Mouse (Mus musculus) lung, postnatal 25 days (tissue): ENCODE data around the gene Bmp7.

Source experiments
- DNase-seq: peaks from one replicate; pipeline ENCODE4 v3.0.0; 2022; ENCODE audit warnings: low spot score

The Bmp7 gene

DNA sequence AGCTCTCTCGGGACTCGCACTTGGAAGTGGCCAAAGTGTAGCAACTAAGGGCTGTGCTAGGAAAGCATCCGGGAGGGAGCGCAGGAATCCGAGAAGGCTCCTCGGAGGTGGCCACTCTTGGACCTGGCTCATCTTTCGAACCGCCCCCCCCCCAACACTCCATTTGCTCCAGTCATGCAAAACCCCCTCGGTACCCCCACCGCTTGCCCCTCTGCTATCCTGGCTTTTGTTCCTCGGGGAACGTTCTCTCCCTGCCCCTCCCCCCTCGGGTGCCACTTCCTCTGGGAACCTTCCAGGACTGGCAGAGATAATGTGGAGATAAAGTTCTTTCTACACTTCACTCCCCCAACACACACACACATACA, 660 bp upstream of the Bmp7 start:
- DNase-seq = no peak

DNA sequence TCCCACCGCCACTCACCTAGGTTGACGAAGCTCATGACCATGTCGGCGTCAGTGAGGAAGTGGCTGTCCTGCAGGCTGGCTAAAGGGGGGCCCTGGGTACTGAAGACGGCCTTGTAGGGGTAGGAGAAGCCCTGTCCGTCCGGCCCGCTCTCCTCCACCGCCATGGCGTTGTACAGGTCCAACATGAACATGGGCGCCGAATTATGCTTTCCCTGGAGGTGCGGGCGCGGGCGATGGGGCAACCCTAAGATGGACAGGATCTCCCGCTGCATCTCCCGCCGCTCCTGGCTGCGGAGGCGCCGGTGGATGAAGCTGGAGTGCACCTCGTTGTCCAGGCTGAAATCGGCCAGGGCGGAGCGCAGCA, 500 bp downstream of the Bmp7 start:
- DNase-seq = no peak

DNA sequence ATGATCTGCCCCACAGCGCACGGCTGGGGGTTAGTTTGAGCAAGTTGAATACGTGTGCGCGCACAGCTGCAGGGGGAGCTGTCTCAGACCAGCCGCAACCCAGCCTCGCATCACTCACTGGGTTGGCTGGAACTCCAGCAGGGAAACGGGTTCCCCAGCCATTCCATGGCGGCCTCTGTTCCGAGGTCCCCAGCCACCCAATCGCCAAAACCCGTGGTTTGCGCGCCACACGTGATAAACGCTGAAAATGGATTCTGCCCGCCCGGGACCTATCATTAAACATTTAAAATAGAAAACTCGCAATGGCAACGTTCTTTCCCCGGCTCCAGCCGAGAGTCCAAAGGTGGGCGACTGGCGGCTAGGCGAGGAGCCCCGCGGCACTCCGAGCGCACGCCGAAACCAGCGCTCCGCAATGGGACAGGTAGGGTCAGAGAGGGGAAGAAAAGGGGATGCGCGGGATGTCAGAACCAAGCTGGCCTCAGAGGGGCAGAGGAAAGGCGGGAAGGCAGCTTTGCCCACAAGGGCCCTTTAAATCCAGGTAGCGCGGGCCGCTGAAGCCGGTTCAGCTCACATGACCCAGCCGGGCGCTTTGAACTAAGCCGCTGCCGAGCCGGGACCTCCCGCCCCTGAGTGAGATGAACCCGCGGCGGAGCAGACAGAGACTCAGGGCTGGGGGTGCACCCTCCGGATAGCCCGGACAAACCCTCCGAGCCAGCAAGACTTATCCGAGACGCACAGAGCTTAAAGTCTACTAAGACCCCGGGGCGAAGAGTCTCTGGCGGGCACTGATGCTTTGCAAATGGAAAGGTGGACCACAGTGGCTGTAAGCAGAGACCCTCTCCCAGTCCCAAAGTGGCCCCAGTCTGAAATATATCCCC, 1.1 kb downstream of the Bmp7 start:
- no peak for DNase-seq

DNA sequence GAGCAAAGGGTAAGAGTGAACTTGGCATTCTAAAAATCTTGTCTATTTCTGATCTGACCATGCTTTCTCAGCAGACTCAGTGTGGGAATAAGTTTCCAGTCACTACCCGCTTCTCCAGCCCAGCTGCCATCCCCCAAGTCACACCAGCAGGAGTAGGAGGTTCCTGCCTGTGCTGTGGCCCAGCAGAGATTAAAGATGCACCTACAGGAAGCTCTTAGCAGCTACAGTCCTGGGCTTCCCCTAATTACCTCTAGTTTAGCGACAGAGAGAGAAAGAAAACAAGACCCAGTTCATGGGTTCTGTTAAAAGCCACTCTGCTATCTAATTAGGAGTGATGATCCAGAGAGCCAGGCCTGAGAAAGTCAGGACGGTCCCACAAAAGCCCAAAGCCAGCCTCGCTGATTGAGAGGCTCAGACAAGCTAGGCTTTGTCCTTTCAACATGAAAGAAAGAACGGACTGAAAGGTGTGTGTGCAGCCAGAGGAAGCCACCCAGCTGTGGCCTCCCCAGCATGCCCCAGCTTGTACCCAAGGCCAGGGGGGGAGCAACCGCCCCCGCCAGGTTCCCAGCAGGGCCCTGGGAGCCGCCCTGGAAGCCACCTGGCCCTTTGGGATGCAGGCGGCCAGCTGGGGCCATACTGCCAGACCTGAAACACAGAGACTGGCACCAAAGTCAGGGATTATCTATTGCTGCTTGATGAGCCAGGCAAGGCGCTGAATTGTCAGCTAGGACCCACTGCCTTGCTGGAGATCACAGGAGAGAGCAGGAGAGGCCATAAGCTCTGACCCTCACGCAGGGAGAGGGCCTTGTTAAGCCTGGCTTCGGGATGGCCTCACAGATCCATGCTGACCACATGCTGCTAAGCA, 2.6 kb downstream of the Bmp7 start:
- no peak for DNase-seq

DNA sequence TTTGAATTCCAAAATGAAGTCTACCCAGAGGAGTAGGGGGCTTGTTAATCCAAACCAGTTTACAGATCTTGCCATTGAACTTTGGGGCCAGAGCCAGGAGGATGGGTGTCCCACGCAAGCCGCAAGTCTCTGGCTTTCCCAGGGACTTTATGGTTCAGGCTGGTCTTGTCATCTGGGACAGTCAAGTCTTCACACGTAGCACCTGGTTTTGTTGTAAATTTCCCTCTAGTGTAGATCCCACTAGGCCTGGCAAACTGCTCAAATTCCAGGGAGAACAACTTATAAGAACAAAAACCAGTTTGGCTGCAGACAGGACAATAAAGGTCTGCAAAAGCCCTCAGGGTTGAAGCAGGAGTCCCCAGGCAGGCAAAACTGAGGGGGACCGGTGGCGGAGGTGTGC, 3.3 kb downstream of the Bmp7 start:
- no peak for DNase-seq

DNA sequence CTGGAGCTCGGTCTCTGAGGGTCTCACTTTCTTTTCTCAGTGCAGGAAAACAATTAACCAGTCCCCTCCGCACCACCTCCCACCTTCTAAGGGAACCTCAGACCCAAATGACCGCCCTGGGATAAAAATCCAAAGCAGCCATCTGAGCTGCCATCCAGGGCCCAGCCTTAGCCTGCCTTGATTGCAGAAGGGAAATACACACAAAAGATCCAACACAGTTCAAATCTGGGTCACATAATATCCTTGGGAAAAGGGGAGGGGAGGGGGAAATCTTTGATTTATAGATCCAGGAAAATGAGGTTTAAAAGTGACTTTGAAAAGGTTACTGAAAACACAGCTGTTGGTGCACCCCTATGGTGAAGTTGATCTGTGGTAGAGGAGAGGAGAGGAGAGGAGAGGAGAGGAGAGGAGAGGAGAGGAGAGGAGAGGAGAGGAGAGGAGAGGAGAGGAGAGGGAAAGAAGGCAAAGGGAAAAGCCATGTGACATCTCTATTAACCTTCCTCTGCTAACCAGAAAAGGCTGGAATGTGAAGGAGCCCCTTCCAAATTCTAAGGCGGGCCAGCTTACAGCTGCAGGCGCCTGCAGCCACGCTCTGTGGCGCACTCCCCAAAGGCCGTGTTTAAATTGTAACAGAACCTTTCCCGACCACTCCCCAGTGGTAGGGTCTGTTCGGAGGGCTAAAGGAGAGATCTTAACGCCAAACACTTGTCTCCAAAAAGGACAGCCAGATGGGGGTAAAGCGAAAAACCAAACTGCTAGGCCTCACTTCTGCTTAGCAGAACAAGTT, 4.2 kb downstream of the Bmp7 start:
- no peak for DNase-seq

DNA sequence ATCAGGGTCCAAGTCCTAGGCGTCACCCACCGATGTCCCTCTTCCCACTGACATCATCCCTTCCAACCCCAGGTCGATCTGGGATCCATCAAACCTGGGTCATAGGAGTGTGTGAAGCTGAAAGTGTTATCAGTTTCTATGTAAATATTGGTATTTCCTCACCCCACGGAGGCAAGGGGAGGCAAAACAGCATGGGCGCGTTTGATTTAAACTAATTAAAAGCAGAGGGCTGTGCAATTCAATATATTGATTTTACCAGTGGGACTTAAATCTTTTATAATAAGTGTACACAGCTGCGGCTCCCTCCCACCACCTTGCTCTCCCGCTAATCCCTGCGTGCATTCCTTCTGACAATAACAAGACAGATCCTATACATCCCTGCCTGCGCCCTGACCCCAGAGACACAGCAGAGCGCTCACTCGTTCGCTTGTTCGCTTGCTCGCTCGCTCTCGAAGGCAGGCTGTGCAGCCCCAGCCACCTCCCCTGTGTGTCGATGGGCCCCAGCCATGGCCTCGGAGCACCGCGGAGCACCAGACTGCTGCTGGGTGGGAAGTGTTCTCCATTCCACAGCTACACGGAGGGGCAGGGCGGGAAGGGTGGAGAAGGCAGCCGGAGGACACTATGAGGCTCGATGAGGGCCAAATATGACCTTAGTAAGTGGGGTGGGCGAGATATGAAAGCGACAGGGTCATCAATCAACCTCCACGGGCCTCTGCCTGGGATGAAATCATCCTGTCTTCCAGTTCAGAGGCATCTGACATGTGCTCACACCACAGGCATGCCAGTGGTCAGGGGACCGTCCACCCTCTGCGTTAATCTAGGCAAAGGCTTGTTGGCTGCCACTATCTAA, 5.0 kb downstream of the Bmp7 start:
- DNase-seq = no peak

DNA sequence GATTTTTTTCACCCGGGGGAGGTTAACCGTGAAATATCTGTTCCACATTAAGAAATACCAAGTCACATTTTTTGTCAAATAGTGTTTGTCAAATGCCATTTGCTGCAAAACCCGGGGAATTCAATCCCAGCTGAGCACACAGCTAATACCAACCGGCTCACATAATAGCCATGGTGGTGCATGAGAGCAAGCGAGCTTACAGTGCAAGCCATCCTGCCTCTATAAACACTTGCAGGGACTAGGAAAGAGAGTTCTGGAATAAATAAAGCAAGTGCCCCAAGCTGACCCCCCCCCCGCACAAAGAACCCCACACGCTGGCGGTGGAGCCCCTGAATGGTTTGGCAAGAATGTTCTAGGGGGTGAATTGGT, 5.7 kb downstream of the Bmp7 start:
- no peak for DNase-seq

DNA sequence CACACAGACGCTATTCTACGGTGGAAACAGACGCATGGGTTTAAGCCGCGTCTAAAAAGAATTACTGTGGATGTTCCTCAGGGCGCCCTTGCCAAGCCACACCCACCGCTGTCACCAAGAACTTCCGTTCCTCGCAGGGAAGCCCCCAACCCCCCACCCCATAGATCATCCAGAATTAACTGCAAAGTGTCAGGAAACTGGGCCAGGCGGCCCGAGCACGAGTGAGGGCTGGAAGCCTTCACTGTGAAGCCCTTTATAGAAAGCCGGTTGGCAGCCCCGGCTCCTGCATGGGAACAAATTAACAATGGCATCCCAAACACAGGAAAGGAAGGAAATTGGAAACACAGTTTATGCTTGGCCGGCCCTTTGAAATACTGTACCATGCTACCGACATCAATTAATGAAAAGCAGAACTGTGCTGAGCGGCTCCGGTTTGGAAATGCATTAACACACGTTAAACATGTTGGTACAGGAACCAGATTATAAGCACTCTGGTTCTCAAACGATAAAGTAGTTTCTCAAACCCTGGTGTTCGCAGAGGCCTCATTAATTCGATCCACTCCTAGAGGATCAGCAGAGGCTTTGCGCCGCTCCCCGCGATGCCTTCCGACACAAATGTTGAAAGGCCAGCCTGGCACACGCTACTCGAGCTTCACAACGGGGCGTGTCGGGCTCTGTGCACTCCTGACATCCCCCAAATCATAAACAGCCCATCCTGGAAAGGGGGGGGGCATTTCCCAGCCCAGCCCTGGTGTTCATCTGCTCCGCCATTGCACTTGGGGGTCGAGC, 6.3 kb downstream of the Bmp7 start:
- DNase-seq = peak; percentile 38

DNA sequence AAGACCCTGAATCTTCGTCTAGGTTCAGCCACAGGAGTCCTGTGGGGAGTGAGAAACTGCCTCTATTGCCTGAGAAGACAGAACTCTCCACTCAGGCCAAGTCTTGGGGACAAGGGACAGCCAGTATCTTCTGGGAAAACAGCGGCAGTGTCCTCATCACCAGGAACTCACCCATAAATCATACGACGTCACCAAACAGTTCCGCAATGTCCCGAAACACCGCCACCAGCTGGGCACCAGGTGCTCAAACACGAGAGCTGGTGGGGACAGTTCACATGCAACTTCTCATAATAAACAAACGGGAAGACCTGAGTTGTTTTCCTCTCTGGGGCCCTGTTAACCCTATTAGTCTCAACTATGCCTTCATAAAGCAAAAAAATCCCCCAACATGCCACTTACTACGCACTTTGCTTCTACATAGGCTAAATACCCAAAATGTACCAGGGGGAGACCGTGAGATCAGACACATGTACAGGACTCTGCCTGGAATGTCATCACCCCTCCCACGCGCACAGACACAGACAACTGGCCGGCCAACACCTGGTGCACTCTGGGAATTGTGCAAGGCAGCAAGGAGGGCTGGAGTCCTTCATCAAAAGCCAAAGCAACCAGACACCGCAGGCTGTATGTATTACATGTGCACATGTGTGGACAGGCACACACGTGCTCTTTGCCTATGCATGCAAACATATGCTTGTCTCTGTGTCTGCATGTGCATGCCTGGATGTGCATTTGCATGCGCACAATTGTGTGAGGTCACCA, 8.8 kb downstream of the Bmp7 start:
- DNase-seq = no peak

DNA sequence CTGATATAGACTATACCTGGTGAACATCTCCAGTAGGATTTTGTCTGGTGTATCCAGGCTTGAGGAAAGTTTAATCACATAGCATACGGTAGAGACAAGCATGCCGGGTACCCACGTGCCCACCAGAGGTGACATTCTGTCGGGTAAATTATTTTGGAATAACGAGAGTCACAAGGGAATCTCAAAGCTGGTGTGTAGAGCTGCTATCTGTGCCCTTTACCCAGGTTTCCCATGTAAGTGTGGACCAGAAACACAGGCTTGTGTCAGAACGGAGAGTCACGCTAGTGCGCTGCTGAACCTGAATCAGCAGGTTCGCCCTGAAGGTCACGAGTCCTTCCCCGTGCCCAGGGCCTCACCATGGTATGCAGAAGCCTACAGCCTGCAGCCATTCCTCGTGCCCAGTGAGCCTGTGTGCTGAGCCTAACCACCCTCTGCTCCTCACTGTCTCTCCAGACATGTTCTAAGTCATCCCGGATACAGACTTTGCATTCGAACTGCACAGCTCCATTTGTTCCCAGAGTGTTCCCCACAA, 10.2 kb downstream of the Bmp7 start:
- no peak for DNase-seq

DNA sequence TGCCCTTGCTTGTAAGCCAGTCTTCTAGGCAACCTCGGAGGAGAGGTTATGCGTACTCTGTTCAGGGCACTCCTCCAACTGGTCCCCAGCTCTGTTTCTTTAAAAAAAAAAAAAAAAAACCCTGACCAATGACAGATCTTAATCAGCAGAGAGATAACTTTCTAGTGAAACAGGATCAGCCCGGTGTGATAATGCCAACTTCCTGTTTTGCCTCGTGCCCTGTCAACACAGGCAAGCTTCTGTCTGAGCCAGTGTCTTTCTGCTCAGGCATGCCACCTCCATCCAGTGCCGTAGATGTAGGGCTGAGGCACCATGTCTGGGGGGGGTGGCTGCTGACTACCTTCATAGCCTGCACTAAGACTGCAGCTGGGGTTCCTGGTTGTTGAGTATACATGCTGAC, 12.5 kb downstream of the Bmp7 start:
- DNase-seq = no peak

DNA sequence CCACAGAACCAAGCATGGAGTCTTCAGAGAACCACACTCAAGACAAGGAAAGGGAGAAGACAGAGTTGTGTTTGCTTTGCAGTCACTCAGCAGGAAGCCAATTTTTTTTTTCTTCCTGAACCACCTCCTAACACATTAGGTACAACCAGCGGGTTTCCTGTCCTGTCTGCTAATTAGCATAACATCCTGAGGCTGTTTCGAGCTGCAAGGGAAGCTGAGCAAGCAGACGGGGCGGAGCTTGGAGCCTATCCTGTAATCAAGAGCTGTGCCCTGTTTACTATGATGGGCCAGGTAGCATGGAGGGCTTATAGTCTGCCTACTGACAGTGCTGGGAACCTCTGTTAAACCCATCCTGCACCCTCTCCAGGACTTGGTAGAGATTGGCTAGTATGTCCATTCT, 13.8 kb downstream of the Bmp7 start:
- DNase-seq = no peak

DNA sequence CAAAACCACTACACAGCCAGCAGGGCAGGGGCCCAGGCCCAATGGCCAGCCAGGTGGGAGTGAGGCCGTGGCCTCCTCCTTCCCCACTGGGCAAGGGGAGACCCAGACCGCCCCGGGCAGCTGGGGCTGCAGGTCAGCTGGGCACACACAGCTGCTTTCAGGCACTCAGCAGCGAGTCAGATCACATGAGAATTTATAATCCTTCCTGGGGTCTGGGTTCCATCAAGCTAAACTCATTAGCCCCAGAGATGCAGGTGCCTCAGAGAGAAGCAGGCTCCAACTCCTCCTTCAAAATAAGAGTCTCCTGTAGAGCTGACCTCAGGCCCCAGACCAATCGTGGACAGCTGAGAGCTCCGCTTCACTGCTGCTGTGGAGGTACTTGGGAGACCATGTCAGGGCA, 15.2 kb downstream of the Bmp7 start:
- no peak for DNase-seq

DNA sequence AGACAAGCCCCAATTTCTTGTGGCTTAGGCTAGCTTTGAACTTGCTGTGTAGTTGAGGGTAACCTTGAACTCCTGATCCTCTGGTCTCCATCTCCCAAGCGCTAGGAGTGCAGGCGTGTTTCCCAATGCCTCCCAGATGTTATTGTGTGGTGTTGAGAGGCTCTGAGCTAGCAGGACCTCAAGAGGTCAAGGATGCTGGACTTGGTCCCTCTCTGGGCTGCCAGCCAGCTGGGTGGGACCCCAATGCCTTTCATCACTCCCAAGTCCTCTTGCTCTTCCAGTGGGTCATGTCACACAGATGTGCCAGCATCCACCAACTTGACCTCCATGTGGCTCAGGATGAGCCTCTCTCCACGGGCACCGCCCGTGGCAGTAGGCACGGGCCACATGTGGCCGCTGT, 16.9 kb downstream of the Bmp7 start:
- DNase-seq = no peak

DNA sequence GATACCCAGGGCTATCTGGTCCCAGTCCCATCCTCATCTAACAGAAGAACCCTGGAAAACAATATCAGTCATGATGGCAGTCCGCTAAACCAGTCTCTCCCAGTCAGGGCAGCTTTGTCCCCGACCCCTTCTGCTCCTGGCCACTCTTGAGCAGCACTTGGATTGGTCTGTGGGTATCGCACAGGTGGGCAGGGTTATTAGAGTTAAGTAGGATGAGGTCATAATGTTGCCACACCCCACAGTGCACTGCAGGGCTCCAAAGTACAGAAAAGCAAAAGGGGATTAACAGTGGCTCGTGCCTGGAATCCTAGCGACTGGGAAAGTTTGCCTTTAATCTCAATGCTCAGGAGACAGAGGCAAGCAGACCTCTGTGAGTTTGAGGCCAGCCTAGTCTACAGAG, 17.5 kb downstream of the Bmp7 start:
- DNase-seq = no peak

DNA sequence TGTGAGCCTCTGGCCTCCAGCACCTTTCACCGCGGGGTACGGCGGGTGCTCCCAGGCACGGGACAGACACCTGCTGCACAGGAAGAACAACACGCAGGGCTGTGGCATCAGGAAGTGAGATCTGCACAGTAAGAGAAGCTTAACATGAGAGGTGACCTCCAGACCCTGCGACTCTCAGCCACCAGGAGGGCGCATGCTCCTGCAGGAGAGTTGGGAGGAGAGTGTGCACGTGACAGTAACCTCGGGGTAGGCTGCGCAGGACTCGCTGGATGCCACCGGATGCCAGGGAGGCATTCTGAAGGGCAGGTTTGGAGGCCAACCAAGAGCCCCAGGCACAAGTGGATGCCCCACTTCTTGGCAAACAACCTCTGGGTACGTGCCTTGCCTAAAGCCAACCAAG, 26.1 kb downstream of the Bmp7 start:
- no peak for DNase-seq

DNA sequence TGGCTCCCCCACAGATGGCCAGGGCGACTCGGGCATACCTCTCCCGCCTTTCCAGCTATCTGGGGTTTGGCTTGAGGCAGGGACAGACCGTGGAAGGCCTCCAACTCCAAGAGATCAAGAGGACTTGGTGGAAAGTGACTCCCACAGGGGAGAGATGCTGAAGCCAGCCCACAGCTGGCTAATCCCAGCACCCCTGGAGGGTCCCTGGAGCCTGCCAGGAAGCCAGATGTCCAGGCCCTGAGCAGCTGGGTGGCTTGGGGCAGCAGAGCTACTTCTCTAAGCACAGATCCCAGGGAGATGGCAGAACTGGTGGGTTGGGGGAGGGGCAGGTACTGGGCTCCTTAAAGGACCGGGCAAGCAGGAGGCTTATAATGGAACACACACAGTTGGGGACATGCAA, 28.4 kb downstream of the Bmp7 start:
- no peak for DNase-seq

DNA sequence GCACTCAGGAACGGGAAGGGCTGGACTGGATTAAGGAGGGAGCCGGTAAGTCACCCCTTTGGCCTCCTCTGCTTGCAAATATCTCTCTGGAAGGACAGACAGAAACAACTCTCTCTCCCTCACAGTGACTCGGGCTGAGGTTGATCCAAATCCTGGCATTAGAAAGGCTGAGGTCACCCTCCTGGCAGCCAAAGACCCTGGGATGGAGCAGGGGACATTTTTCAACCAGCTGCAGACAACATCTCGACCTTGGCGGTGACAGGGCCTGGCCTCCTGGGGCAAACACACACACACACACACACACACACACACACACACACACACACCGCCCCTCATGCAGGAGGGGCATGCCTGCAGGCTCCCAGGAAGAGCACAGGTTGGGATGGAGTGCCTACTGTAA, 29.0 kb downstream of the Bmp7 start:
- no peak for DNase-seq

DNA sequence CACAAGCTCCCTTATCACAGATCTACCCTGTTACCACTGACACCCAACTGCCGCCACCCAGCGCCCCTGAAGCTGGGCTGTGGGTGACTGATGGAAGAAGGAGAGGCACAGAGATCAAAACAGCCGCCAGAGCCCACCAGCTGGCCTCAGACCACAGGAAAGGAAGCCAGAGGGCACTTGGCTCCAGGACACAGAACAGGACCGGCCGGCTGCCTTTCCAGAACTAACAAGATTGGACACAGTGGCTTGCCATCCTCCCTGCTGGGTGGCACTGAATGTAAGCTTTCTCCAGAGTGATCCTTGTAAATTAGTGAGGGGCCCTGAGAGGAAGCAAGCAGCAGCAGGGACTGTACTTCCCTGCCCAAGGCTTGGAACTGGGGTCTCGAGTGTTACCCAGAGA, 30.7 kb downstream of the Bmp7 start:
- no peak for DNase-seq
